Mouse (Mus musculus) liver, embryonic 14.5 days (tissue): ENCODE results near the gene Insm2.

Source experiments
- CTCF ChIP-seq: IDR thresholded peaks from 2 replicates; pipeline ENCODE4 v1.5.1; 2016; ENCODE audit warnings: antibody characterized with exemption, low read depth, control low read depth
- EP300 ChIP-seq: IDR thresholded peaks from 2 replicates; pipeline ENCODE4 v1.6.1; 2016; ENCODE audit warnings: antibody characterized with exemption, low read depth

- TF ChIP-seq CTCF (no peak), EP300 (no peak)
These were observed 25.4 kb upstream of the Insm2 start for GRCm38 (mm10) chr12:55573794-55574193.
